Mouse (Mus musculus) hindbrain, embryonic 16.5 days (tissue): ENCODE data around the gene Nova2. TPM values are rescaled to one million over a fixed set of nuclear protein-coding genes. Genes with fewer than 3 reads are reported as not detected.

ENCODE experiments used
- ATAC-seq: fragments of 200-750 bp; cut with Nextera tagmentation; 2 replicates; pipeline ENCODE4 v1.8.0; 2017; ENCODE audit warnings: moderate TSS enrichment, moderate library complexity
- H3K27ac ChIP-seq: fragments of 300-500 bp; sonication (generic); 2 replicates; pipeline ENCODE4 v1.5.1; 2014; ENCODE audit warnings: low read depth, mild to moderate bottlenecking, control low read depth, low read length, moderate library complexity
- H3K27me3 ChIP-seq: fragments of 300-500 bp; sonication (generic); replicated peaks from 2 replicates; pipeline ENCODE4 v1.6.1; 2014; ENCODE audit warnings: low read length; ENCODE audit not compliant: control insufficient read depth, insufficient read depth
- H3K36me3 ChIP-seq: fragments of 300-500 bp; sonication (generic); 2 replicates; pipeline ENCODE4 v1.6.1; 2014; ENCODE audit warnings: mild to moderate bottlenecking, low read length, moderate library complexity, mixed read lengths; ENCODE audit not compliant: control insufficient read depth, insufficient read depth
- H3K4me1 ChIP-seq: fragments of 300-500 bp; sonication (generic); 2 replicates; pipeline ENCODE4 v1.6.1; 2014; ENCODE audit warnings: low read depth, low read length; ENCODE audit not compliant: control insufficient read depth, insufficient read depth
- H3K4me2 ChIP-seq: fragments of 300-500 bp; sonication (generic); 2 replicates; pipeline ENCODE4 v1.6.1; 2014; ENCODE audit warnings: mild to moderate bottlenecking, low read length, control low read depth, moderate library complexity
- H3K4me3 ChIP-seq: fragments of 300-500 bp; sonication (generic); 2 replicates; pipeline ENCODE4 v1.5.1; 2014; ENCODE audit warnings: mild to moderate bottlenecking, low read length, control low read depth, moderate library complexity
- H3K9ac ChIP-seq: fragments of 300-500 bp; sonication (generic); 2 replicates; pipeline ENCODE4 v1.6.1; 2014; ENCODE audit warnings: low read depth, mild to moderate bottlenecking, control low read depth, low read length, moderate library complexity
- H3K9me3 ChIP-seq: fragments of 300-500 bp; sonication (generic); 2 replicates; pipeline ENCODE4 v1.6.1; 2014; ENCODE audit warnings: mild to moderate bottlenecking, low read length, moderate library complexity; ENCODE audit not compliant: control insufficient read depth
- WGBS: fragments of 180-500 bp; shearing (Covaris S2); extraction: QIAGEN DNeasy Blood & Tissue Kit; methylation state at CpG from one replicate; pipeline ENCODE4 v1.1.7; 2014; 5-methylcytosine and 5-hydroxymethylcytosine counted together
- polyA plus RNA-seq: library from polyadenylated mRNA; unstranded; fragments of >200 nt; fragmentation: Nextera tagmentation; extraction: Ambion mirVana; gene quantifications from 2 replicates; pipeline ENCODE4 v1.2.1, GENCODE M21; 2015

The Nova2 gene
- polyA plus RNA-seq, 1 experiment from 2014 or later, result 12.3 TPM

DNA sequence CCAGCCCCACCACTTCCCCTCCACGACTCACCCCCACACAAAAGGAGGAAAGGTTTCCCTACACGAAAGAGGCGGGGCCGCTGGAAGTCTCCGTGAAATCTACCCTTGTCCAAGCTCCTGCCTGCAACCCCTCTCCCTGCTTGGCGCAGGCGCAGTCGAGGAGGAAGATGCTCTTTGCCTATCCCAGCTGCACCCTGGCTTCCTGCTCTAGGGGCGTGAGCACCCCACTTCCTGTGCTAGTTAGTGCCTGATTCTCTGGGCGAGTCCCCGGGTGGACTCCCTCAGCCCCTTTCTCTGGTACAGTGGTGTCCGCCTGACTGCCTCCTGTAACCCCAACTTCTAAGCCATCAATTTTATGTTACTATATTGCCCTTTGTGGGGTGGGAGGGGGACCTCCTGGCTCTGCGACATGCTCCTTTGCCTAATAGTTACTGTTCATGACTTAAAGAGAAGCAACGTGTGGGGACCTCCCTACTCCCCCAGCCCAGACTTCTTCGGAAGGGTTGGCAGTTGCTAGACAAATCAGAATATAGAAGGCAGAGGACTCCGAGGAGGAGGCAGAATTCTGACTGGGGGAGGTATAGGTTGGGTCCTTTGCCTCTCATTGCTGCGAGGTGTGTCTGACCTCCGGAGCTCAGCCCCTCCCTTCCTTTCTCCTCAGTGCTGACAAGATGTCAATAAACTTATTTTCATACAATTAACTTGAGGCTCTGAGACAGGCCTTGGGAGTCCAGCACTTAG, 75.5 kb downstream of the Nova2 start:
- Histone ChIP-seq H3K9ac (no peak overlapping the region; the same call in 1 of the 2 replicates), H3K9me3 (no peaks in the 10 kb centered on the region), H3K4me2 (peak overlapping the region; percentile 42), H3K27ac (no peak overlapping the region), H3K4me3 (peak overlapping the region; percentile 22; the same call in 1 of the 2 replicates), H3K36me3 (peaks cover 12% of the 10 kb centered on the region), H3K4me1 (peaks cover 24% of the 10 kb centered on the region), H3K27me3 (no peaks in the 10 kb centered on the region)
- WGBS, result 34% methylated on average over 18 of the region's 18 CpGs
- ATAC-seq, result no peak

DNA sequence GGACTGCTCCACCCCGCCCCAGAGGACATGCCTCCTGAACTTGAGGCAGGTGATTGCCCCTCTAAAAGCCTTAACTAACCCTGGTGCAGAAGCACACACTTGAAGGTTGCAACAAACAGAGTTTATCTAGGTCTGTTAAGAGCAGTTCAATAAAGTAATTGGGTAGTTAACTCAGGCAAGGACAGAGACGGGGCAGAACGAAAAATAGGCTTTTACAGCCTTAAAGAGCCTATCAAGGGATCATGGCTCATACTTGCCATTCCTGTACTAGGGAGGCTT, 76.1 kb downstream of the Nova2 start:
- H3K27ac ChIP-seq, result no peak overlapping the region
- H3K9ac ChIP-seq, result no peak overlapping the region; the same call in 1 of the 2 replicates
- 78% methylated on average over 3 of the region's 3 CpGs for WGBS
- H3K27me3 ChIP-seq, result no peaks in the 10 kb centered on the region
- H3K9me3 ChIP-seq, result no peaks in the 10 kb centered on the region
- H3K4me2 ChIP-seq, result no peak overlapping the region
- peaks cover 28% of the 10 kb centered on the region for H3K4me1 ChIP-seq
- peaks cover 13% of the 10 kb centered on the region for H3K36me3 ChIP-seq
- no peak for ATAC-seq
- no peak overlapping the region for H3K4me3 ChIP-seq

DNA sequence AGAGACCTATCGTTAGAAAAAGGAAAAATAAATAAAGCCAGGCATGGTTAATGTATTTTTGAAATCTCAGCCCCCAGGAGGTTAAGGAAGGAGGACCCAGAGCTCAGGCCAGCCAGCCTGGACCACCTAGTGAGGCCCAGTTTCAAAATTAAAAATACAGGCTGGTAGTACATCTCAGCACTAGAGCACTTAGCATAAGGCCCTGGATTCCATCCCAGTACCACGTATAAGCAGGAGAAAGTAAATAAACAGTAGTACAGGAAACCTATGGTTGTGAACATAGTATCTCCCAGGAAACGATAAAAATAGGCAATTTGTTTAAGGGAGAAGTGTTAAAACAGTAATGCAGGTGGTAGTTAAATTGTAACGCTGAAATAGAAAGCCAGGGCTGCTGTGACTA, 76.4 kb downstream of the Nova2 start:
- no peak for ATAC-seq
- Histone ChIP-seq H3K9me3 (no peaks in the 10 kb centered on the region), H3K27ac (peak overlapping the region; percentile 60), H3K27me3 (no peaks in the 10 kb centered on the region), H3K9ac (peak overlapping the region; percentile 74), H3K4me2 (peak overlapping the region; percentile 75), H3K4me3 (peak overlapping the region; percentile 43; the same call in 1 of the 2 replicates), H3K4me1 (peaks cover 31% of the 10 kb centered on the region), H3K36me3 (peaks cover 16% of the 10 kb centered on the region)
- WGBS, result 50% methylated on average over 4 of the region's 4 CpGs

DNA sequence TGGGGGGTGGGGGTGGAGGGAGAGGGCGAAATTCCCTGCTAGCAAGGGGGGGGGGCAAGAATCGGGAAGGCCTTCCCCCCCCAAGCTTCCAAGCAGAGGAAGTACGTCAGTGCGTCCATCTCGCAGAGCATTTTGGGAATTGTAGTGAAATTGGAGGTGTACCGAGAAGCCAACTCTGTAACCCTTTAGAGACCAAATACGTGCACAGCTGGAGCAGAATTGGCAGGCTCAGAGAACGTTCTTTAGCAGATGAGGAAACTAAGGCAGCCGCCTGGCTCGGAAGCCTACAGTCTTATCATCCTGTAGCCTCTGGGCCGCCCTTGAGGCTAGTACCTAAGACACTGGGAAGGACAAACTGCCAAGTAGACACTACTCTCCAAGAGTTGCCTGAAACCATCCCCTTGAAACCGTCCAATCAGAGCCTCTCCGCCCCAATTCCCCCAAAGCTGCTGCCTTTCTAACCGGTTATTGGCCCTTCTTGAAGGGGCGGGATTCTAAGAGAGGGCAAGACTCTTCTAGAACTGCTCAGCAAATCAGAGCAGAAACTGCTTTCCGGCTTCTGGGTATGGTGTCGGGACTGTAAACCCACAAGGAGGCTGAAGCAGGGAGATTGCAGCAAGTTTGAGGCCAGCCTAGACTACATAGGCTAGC, 77.3 kb downstream of the Nova2 start:
- no peaks in the 10 kb centered on the region for H3K27me3 ChIP-seq
- peak overlapping the region; percentile 75 for H3K4me2 ChIP-seq
- peaks cover 34% of the 10 kb centered on the region for H3K4me1 ChIP-seq
- H3K36me3 ChIP-seq, result peaks cover 20% of the 10 kb centered on the region
- 3% methylated on average over 17 of the region's 17 CpGs for WGBS
- ATAC-seq, result peak; percentile 61
- no peaks in the 10 kb centered on the region for H3K9me3 ChIP-seq
- H3K9ac ChIP-seq, result peak overlapping the region; percentile 74
- peak overlapping the region; percentile 43 for H3K4me3 ChIP-seq
- H3K27ac ChIP-seq, result peak overlapping the region; percentile 60

DNA sequence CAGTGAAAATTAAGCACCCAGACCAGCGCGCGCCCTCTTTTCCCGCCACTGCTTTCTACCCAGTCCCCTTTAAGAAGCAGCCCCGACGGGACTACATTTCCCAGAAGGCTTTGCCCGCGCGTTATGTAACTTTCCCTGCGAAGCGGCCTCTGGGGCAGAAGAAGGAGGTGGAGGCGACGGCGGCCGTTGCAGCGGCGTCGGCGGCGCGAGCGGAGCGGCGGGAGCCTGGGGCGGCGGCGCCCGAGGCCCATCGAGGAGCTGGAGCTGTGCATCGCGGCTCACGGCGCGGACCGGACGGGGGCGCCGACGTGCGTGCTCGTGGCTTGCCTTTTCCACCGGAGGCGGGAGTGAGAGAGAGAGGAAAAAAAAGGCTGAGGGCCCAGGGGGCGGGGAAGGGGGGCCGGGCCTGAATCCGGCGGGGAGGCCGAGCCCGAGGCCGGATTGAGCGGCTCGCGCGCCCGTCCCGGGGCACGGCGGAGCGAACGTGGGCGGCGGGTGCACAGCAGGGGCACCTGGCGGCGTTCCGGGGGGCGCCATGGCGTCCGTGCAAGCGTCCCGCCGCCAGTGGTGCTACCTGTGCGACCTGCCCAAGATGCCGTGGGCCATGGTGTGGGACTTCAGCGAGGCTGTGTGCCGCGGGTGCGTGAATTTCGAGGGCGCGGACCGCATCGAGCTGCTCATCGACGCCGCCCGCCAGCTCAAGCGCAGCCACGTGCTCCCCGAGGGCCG, 78.4 kb downstream of the Nova2 start, which contains the start of gene Irf2bp1:
Gene Irf2bp1 (plus strand): TSS at position 143 of the 729 bp plus-strand sequence.
- WGBS, result under 1% methylated on average over 72 of the region's 90 CpGs
- Histone ChIP-seq H3K27ac (peak within 1 kb of the TSS; percentile 95), H3K36me3 (peaks cover 20% of the 10 kb centered on the region), H3K4me1 (peaks cover 34% of the 10 kb centered on the region), H3K4me2 (peak within 1 kb of the TSS; percentile 87), H3K9me3 (no peaks in the 10 kb centered on the region), H3K4me3 (peak within 1 kb of the TSS; percentile 76), H3K9ac (peak within 1 kb of the TSS; percentile 87), H3K27me3 (no peaks in the 10 kb centered on the region)
- ATAC-seq, result peak; percentile 64

DNA sequence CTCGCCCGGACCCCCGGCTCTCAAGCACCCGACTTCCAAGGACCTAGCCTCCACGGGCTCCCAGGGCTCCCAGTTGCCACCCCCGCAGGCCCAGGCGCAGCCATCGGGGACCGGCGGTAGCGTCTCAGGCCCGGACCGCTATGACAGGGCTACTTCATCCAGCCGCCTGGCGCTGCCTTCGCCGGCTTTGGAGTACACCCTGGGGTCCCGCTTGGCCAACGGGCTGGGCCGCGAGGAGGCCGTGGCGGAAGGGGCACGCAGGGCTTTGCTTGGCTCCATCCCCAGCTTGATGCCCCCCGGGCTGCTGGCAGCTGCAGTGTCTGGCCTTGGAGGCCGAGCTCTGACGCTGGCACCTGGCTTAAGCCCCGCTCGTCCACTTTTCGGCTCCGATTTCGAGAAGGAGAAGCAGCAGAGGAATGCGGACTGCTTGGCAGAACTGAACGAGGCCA, 79.0 kb downstream of the Nova2 start:
- H3K36me3 ChIP-seq, result peaks cover 20% of the 10 kb centered on the region
- peak overlapping the region; percentile 76 for H3K4me3 ChIP-seq
- peaks cover 34% of the 10 kb centered on the region for H3K4me1 ChIP-seq
- H3K27ac ChIP-seq, result peak overlapping the region; percentile 95
- H3K9ac ChIP-seq, result peak overlapping the region; percentile 87
- H3K9me3 ChIP-seq, result no peaks in the 10 kb centered on the region
- peak; percentile 2 for ATAC-seq
- no peaks in the 10 kb centered on the region for H3K27me3 ChIP-seq
- peak overlapping the region; percentile 87 for H3K4me2 ChIP-seq
- 4% methylated on average over 31 of the region's 34 CpGs for WGBS

DNA sequence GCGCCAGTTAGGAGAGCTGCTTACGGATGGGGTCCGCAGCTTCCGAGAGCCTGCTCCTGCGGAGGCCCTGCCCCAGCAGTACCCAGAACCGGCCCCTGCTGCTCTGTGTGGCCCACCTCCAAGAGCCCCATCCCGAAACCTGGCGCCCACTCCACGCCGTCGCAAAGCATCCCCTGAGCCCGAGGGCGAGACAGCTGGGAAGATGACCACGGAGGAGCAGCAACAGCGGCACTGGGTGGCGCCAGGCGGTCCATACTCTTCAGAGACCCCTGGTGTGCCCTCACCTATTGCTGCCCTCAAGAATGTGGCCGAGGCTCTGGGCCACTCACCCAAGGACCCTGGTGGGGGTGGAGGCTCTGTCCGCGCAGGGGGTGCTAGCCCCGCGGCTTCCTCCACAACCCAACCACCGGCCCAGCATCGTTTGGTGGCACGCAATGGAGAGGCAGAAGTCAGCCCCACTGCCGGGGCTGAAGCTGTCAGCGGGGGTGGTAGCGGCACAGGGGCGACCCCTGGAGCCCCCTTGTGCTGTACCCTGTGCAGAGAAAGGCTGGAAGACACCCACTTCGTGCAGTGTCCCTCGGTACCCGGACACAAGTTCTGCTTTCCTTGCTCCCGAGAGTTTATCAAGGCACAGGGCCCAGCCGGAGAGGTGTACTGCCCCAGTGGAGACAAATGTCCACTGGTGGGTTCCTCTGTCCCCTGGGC, 79.9 kb downstream of the Nova2 start:
- Histone ChIP-seq H3K27me3 (no peaks in the 10 kb centered on the region), H3K36me3 (peaks cover 20% of the 10 kb centered on the region), H3K4me1 (peaks cover 34% of the 10 kb centered on the region), H3K4me2 (peak overlapping the region; percentile 87), H3K9ac (peak overlapping the region; percentile 87), H3K27ac (no peak overlapping the region), H3K4me3 (peak overlapping the region; percentile 76), H3K9me3 (no peaks in the 10 kb centered on the region)
- ATAC-seq, result no peak
- 76% methylated on average over 31 of the region's 34 CpGs for WGBS

DNA sequence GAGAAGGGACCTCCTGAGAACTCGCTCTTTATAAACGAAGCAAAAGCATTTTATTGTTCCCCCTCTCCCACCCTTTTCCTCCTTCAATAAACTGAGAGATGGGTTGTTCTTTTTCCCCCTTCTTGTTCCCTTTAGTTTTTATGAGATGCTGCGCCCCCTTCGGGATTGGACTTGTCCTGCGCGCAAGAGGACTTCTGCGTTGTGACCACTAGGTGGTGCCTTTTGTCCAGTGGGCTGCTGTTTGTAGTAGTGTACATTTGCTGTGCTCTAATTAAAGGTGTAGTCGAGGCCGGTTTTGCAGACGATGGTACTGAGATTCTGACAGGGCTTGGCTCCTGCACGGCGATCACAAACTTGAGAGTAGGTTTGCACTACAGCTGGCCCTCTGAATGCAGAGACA, 80.8 kb downstream of the Nova2 start:
- no peaks in the 10 kb centered on the region for H3K27me3 ChIP-seq
- 0 out of 2 replicates have a peak overlapping the region, but pooled peaks have one; percentile 3 for H3K4me3 ChIP-seq
- H3K36me3 ChIP-seq, result peaks cover 20% of the 10 kb centered on the region
- WGBS, result 6% methylated on average over 12 of the region's 12 CpGs
- H3K9ac ChIP-seq, result no peak overlapping the region
- H3K4me1 ChIP-seq, result peaks cover 34% of the 10 kb centered on the region
- H3K4me2 ChIP-seq, result peak overlapping the region; percentile 87
- H3K9me3 ChIP-seq, result no peaks in the 10 kb centered on the region
- H3K27ac ChIP-seq, result no peak overlapping the region
- no peak for ATAC-seq
